Mouse (Mus musculus): ENCODE measurements around the gene Exoc6b. TPM values are rescaled to one million over a fixed set of nuclear protein-coding genes. Genes with fewer than 3 reads are reported as not detected.
A peak's percentile ranks its signal among the peaks of the same experiment; 100 is the strongest.

Exoc6b gene
- polyA plus RNA-seq, 1 experiment from 2014 or later: 10.2 TPM

DNA sequence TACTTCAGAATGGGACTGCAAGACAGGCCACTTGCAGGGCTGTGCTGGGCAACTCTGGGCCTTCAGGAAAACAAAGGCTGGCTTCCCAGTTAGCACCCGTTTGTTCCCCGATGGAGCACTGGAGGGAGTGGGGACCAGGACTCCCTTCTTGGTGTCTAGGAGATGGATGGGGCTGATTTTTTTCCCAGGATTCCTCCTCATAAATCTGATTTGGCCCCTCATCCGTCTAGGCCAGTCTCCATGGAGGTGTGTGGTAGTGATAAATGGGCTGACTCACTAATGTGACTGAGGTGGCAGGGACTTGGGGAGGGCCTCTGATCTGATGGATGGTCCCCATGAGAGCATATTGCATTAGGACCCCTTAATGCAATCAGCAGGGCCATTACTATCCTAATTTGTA is 470.6 kb downstream of the Exoc6b start:
- no peak for ATAC-seq (replicated peaks; ENCODE audit: low FRiP score)

DNA sequence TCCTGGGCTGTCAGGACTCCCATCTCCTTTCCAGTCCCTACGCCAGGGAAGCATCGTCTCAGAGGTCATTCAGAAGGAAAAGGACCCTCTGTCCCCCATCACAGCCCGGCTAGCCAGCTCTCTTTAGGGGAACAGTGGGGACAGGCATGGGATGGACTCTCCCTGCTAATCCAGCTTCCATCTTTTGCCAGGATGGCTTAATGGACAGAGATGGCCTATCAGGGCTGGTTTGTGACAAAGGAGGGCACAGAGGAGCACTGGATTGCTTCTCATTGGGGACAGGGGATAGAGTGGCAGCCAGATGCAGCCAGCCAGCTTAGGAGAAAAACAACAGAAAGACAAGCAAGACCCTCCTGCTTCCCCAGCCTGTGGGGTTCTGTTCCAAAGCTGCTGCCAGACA is 474.7 kb downstream of the Exoc6b start:
- Histone ChIP-seq H3K27me3 (replicated peaks; ENCODE audit: control insufficient read depth, insufficient read depth, low read length) (peaks cover 18% of the 10 kb centered on the region), H3K4me2 (no peak overlapping the region), H3K9me3 (ENCODE audit: control insufficient read depth, low read length) (no peaks in the 10 kb centered on the region), H3K36me3 (ENCODE audit: control insufficient read depth, insufficient read depth, low read length) (no peaks in the 10 kb centered on the region), H3K27ac (ENCODE audit: low read depth, low read length) (no peak overlapping the region), H3K4me3 (ENCODE audit: low read depth, low read length) (no peak overlapping the region), H3K4me1 (replicated peaks; ENCODE audit: control insufficient read depth, insufficient read depth, low read length) (peaks cover 3% of the 10 kb centered on the region; the same call in 1 of the 2 replicates), H3K9ac (ENCODE audit: low read depth, low read length) (no peak overlapping the region)
- no peak for ATAC-seq (replicated peaks; ENCODE audit: low FRiP score)
- 61% methylated on average over 3 of the region's 3 CpGs for WGBS
- DNase-seq (ENCODE audit: low spot score): peak; percentile 25

More for the DNA sequence above, 470.6 kb downstream of the Exoc6b start:
- 72% methylated on average over 3 of the region's 3 CpGs for WGBS
- Histone ChIP-seq H3K36me3 (ENCODE audit: control insufficient read depth, insufficient read depth, low read length) (no peaks in the 10 kb centered on the region), H3K4me2 (no peak overlapping the region), H3K4me1 (replicated peaks; ENCODE audit: control insufficient read depth, insufficient read depth, low read length) (no peaks in the 10 kb centered on the region), H3K27me3 (replicated peaks; ENCODE audit: control insufficient read depth, insufficient read depth, low read length) (peaks cover 2% of the 10 kb centered on the region), H3K9me3 (ENCODE audit: control insufficient read depth, low read length) (no peaks in the 10 kb centered on the region), H3K27ac (ENCODE audit: low read depth, low read length) (no peak overlapping the region), H3K4me3 (ENCODE audit: low read depth, low read length) (no peak overlapping the region), H3K9ac (ENCODE audit: low read depth, low read length) (no peak overlapping the region)
- DNase-seq (ENCODE audit: low spot score): no peak

DNA sequence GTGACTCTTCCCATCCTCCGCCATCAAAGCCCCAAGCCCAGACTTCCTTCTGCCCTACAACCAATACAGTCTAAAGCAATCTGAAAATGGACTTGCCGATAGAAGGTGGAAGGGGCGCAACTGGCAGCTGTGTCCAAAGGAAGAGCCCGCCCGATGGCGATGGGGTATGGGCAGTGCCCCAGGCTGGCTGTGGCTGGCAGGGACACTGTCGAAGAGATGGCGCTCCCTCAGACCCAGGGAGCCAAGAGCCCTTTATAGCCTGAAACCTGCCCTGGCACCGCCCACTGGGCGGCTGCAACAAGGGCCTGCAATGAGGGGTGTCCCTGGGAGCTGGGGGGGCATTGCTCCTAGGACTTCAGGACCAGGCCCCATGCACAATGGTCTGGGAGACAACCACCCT is 475.6 kb downstream of the Exoc6b start, which contains the start of gene Cyp26b1:
TSS of gene Cyp26b1 (minus strand) at position 216 of the 400 bp plus-strand sequence.
- Histone ChIP-seq H3K4me1 (replicated peaks; ENCODE audit: control insufficient read depth, insufficient read depth, low read length) (peaks cover 3% of the 10 kb centered on the region; the same call in 1 of the 2 replicates), H3K27me3 (replicated peaks; ENCODE audit: control insufficient read depth, insufficient read depth, low read length) (peaks cover 27% of the 10 kb centered on the region), H3K4me3 (ENCODE audit: low read depth, low read length) (no peak within 1 kb of the TSS), H3K27ac (ENCODE audit: low read depth, low read length) (no peak within 1 kb of the TSS), H3K9ac (ENCODE audit: low read depth, low read length) (no peak within 1 kb of the TSS), H3K36me3 (ENCODE audit: control insufficient read depth, insufficient read depth, low read length) (no peaks in the 10 kb centered on the region), H3K9me3 (ENCODE audit: control insufficient read depth, low read length) (no peaks in the 10 kb centered on the region), H3K4me2 (no peak within 1 kb of the TSS)
- DNase-seq (ENCODE audit: low spot score) (peak; percentile 24), ATAC-seq (replicated peaks; ENCODE audit: low FRiP score) (no peak)
- WGBS: 85% methylated on average over 10 of the region's 10 CpGs

DNA sequence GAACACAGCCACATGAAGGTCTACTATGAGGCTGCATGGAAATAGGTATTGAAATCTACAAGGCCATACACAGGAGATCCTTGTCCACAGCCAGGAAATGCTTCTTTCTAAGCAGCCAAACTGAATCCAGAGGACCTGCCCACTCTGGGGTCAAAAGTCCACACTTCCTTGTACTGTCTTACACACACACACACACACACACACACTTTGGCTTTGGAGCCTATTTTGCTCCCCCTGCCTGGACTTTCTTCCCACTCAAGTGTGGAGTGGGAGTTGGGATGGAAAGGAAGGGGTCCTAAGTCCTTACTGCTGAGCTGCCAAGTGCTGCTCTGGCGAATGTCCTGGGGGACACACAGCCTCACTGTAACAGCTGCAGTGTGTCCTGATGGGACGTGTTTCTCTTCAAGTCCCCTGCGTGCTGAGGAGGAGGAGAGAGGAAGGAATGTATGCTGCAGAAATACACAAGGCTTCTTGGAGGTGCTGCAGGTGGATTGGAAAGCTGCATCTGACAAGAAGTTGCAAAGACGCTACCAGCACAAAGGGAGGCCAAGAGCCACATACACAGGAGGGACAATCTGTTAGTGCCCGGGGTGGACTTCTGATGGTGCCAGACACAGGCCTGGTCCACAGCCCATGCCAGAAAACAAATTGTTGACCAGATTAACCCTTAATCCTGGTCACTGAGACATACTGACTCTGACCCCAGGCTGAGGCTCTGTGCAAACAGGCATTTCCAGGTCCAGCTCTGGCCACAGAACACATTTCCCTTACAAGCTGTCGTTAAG is 478.2 kb downstream of the Exoc6b start:
- Histone ChIP-seq H3K27ac (ENCODE audit: low read depth, low read length) (no peak overlapping the region), H3K4me2 (no peak overlapping the region), H3K27me3 (replicated peaks; ENCODE audit: control insufficient read depth, insufficient read depth, low read length) (peaks cover 50% of the 10 kb centered on the region), H3K36me3 (ENCODE audit: control insufficient read depth, insufficient read depth, low read length) (no peaks in the 10 kb centered on the region), H3K9me3 (ENCODE audit: control insufficient read depth, low read length) (no peaks in the 10 kb centered on the region), H3K4me1 (replicated peaks; ENCODE audit: control insufficient read depth, insufficient read depth, low read length) (peaks cover 6% of the 10 kb centered on the region; the same call in 1 of the 2 replicates), H3K9ac (ENCODE audit: low read depth, low read length) (no peak overlapping the region), H3K4me3 (ENCODE audit: low read depth, low read length) (no peak overlapping the region)
- DNase-seq (ENCODE audit: low spot score) (no peak), ATAC-seq (replicated peaks; ENCODE audit: low FRiP score) (no peak)
- 54% methylated on average over 6 of the region's 6 CpGs for WGBS

- DNase-seq (ENCODE audit: low spot score) (peak; percentile 79), ATAC-seq (replicated peaks; ENCODE audit: low FRiP score) (peak; percentile 58)
- no peaks in the 10 kb centered on the region for H3K9me3 ChIP-seq (ENCODE audit: control insufficient read depth, low read length)
- H3K4me2 ChIP-seq: peak overlapping the region; percentile 77
- 5% methylated on average over 39 of the region's 39 CpGs for WGBS
- peaks cover 6% of the 10 kb centered on the region; the same call in 1 of the 2 replicates for H3K4me1 ChIP-seq (replicated peaks; ENCODE audit: control insufficient read depth, insufficient read depth, low read length)
- H3K27me3 ChIP-seq (replicated peaks; ENCODE audit: control insufficient read depth, insufficient read depth, low read length): peaks cover 61% of the 10 kb centered on the region
- H3K4me3 ChIP-seq (ENCODE audit: low read depth, low read length): no peak overlapping the region
- H3K36me3 ChIP-seq (ENCODE audit: control insufficient read depth, insufficient read depth, low read length): no peaks in the 10 kb centered on the region
- no peak overlapping the region for H3K27ac ChIP-seq (ENCODE audit: low read depth, low read length)
- H3K9ac ChIP-seq (ENCODE audit: low read depth, low read length): no peak overlapping the region
Measured at GRCm38 (mm10) chr6:84589742-84590686, 479.3 kb downstream of the Exoc6b start.

GRCm38 (mm10) chr6:84588895-84589652 is 480.2 kb downstream of the Exoc6b start:
- Histone ChIP-seq H3K4me3 (ENCODE audit: low read depth, low read length) (peak overlapping the region; percentile 47), H3K4me1 (replicated peaks; ENCODE audit: control insufficient read depth, insufficient read depth, low read length) (peaks cover 6% of the 10 kb centered on the region), H3K9ac (ENCODE audit: low read depth, low read length) (no peak overlapping the region), H3K27me3 (replicated peaks; ENCODE audit: control insufficient read depth, insufficient read depth, low read length) (peaks cover 71% of the 10 kb centered on the region), H3K27ac (ENCODE audit: low read depth, low read length) (no peak overlapping the region), H3K9me3 (ENCODE audit: control insufficient read depth, low read length) (no peaks in the 10 kb centered on the region), H3K36me3 (ENCODE audit: control insufficient read depth, insufficient read depth, low read length) (no peaks in the 10 kb centered on the region), H3K4me2 (peak overlapping the region; percentile 77)
- 2% methylated on average over 53 of the region's 54 CpGs for WGBS
- no peak for ATAC-seq (replicated peaks; ENCODE audit: low FRiP score)
- no peak for DNase-seq (ENCODE audit: low spot score)

- peaks cover 10% of the 10 kb centered on the region for H3K4me1 ChIP-seq (replicated peaks; ENCODE audit: control insufficient read depth, insufficient read depth, low read length)
- 2% methylated on average over 41 of the region's 41 CpGs for WGBS
- peak; percentile 42 for DNase-seq (ENCODE audit: low spot score)
Measured at GRCm38 (mm10) chr6:84588221-84588894, 481.0 kb downstream of the Exoc6b start.

More at GRCm38 (mm10) chr6:84588221-84588894, 481.0 kb downstream of the Exoc6b start:
- ATAC-seq (replicated peaks; ENCODE audit: low FRiP score): no peak
- Histone ChIP-seq H3K27ac (ENCODE audit: low read depth, low read length) (no peak overlapping the region), H3K9ac (ENCODE audit: low read depth, low read length) (no peak overlapping the region), H3K9me3 (ENCODE audit: control insufficient read depth, low read length) (no peaks in the 10 kb centered on the region), H3K4me2 (peak overlapping the region; percentile 77), H3K27me3 (replicated peaks; ENCODE audit: control insufficient read depth, insufficient read depth, low read length) (peaks cover 78% of the 10 kb centered on the region), H3K4me3 (ENCODE audit: low read depth, low read length) (peak overlapping the region; percentile 47), H3K36me3 (ENCODE audit: control insufficient read depth, insufficient read depth, low read length) (no peaks in the 10 kb centered on the region)
